Mouse (Mus musculus) T-cell, adult 66 days (primary cell): ENCODE measurements around the gene Ermard. TPM values are rescaled to one million over a fixed set of nuclear protein-coding genes. Genes with fewer than 3 reads are reported as not detected.

Experiments used
- total RNA-seq, 2 experiments: library from RNA; stranded (reverse); gene quantifications; 3 replicates in 1 of 2; 4 replicates in 1 of 2; pipeline ENCODE4 v1.2.4; 2023

Gene Ermard
- total RNA-seq: 100 to 1,000 TPM; 118 to 130 TPM

GRCm38 (mm10) chr17:15041175-15041729 is at the start of gene Ermard, which contains the start of the genes Tcte3 and Gm3448:
Gene Ermard (plus strand): TSS chr17:15041208.
Gene Tcte3 (minus strand): TSS chr17:15041488.
Gene Gm3448 (minus strand): TSS chr17:15041537.

DNA sequence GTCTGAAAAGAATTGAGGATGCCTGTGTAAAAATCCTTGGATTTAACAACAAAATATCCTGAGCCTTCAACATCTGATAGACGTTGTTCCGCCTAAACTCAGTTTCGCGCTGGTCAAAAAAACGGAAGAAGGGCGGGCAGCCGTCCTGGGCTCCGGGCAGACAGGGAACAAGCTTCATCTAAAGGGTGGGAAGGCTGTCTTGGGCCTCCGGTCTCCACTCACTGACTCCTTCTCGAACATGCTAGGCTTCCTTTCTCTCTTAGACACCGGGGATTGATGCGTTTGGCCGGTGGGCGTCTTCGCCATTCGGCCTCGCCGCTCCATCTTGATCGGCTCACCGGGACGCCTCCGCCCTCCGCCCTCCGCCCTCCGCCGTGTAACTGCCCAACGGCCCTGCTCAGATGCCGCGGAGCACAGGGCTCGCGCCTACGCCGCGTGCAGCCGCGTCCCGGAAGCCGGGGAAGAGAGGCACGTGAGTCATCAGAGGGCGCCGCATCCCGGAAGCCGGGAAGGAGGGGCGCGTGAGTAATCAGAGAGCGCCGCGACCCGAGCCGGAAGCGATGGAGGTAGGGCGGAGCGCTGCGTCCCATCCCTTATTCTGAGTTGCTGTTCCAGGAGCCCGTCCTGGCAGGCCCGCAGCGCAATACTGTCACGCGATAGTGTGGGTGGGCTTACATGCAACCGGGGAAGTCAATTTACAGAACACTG is 31.1 kb upstream of the Ermard start, which contains the start of gene Gm3435:
Gm3435 (plus strand) TSS at position 471 of the 708 bp plus-strand sequence.

Other genes starting within 250 kb of the Ermard start
- not detected for gene Wdr27, start 98.0 kb upstream of the Ermard start, total RNA-seq
- 10 to 100 TPM; 16.6 to 23.0 TPM for gene 1600012H06Rik, start 98.0 kb upstream of the Ermard start, total RNA-seq
- gene Phf10, start 79.9 kb upstream of the Ermard start, total RNA-seq: 10 to 100 TPM; 38.6 to 50.0 TPM
- 10 to 100 TPM; 23.6 to 26.1 TPM for gene 9030025P20Rik, start 62.7 kb upstream of the Ermard start, total RNA-seq
- not detected for gene Gm3417, start 62.4 kb upstream of the Ermard start, total RNA-seq
- 1 to 10 TPM; 7.3 to 7.7 TPM for gene Gm3435, start 31.0 kb upstream of the Ermard start, total RNA-seq
- gene Tcte3, start 280 bp downstream of the Ermard start, total RNA-seq: not detected
- 1 to 10 TPM; 8.2 to 9.2 TPM for gene Gm3448, start 329 bp downstream of the Ermard start, total RNA-seq